Mouse (Mus musculus) E14TG2a.4 (cell line): ENCODE data around the gene Ccdc137.

Experiments used
- CTCF ChIP-seq: conservative IDR thresholded peaks from 2 replicates; pipeline ENCODE4 v1.5.1; 2014; ENCODE audit warnings: low read length
- POU5F1 ChIP-seq: IDR thresholded peaks from 2 replicates; pipeline ENCODE4 v1.6.1; 2014; ENCODE audit warnings: low read length, borderline replicate concordance

DNA sequence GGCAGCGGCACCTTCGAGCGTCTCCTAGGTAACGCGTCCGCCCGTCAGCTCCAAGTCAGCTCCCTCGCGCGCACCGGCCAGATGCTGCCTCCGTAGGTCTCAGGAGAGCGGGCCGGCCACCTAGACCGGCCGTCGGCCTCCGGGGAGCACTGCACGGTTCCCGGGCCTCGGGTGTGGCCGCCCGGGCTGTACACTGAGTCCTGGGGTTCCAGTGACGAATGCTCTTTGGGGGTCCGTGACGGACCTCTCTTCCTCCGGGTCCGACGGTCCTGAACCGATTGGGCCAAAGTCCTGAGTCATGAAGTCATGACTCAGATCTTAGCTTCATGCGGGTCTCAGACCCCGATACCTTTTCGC, 9.8 kb downstream of the Ccdc137 start:
- TF ChIP-seq CTCF (no peak), POU5F1 (no peak)
